Mouse (Mus musculus): ENCODE measurements around the gene Nrbp1.

DNA sequence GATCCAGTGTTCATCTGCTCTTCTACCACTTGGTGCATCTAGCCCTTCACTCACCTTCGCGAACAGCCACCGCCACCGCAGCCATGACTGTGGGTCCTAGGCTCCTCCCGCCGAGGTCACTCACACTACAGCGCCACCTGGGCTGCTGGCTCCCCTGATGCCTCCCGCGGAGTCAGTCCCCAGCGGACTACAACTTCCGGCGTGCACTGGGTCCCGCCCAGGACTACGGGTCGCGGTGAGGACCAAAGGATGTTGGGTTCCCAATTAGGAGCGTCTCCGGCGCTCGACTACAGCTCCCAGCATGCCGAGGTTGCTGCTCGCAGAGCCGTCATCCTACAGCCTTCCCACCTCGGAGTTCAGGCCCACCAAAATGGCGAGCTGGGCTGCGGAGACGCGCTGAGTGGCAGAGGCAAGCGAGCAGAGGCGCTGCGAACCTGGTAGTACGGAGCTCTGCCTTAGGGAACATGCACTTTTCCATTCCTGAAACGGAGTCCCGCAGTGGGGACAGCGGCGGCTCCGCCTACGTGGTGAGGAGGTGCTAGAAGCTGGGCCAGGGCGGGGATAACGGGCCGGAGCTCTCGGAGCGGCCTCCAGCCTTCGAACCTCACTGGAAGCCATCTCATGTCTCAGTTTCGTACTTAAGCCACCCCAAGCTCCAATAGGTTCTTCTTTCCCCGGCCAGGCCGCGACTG lies 47.6 kb upstream of the Nrbp1 start, which contains the start of the genes Snx17 and Eif2b4:
- no peak for TF ChIP-seq GATA1 (IDR thresholded peaks at IDR 0.05; ENCODE audit: borderline replicate concordance, low read length)
- no peak for TF ChIP-seq FLI1 (IDR thresholded peaks at IDR 0.05; ENCODE audit: low read length)
